Mouse (Mus musculus) ES-E14 (cell line): ENCODE data around the gene Abca4. TPM values are rescaled to one million over a fixed set of nuclear protein-coding genes. Genes with fewer than 3 reads are reported as not detected.

Source experiments
- DNase-seq: peaks from one replicate; pipeline ENCODE4 v3.0.0-alpha.2; 2013; ENCODE audit warnings: low read depth, low spot score
- H3K27ac ChIP-seq: 2 replicates; pipeline ENCODE4 v1.5.1; 2012; ENCODE audit warnings: low read depth, mild to moderate bottlenecking, low read length, moderate library complexity, mixed read lengths; ENCODE audit not compliant: poor library complexity, insufficient read depth, severe bottlenecking
- H3K36me3 ChIP-seq: 2 replicates; pipeline ENCODE4 v1.6.1; 2012; ENCODE audit warnings: mild to moderate bottlenecking, low read length, moderate library complexity, mixed read lengths; ENCODE audit not compliant: control insufficient read depth, poor library complexity, insufficient read depth, severe bottlenecking
- H3K4me1 ChIP-seq, 2 experiments: fragments of 150-350 bp in 1 of 2; sonication (generic) in 1 of 2; 2 replicates each; pipeline ENCODE4 v1.6.1; 2012; ENCODE audit warnings: low read length in 2 of 2, mild to moderate bottlenecking in 1 of 2, mixed read lengths in 1 of 2; ENCODE audit not compliant: control insufficient read depth in 2 of 2, insufficient read depth in 2 of 2, poor library complexity in 1 of 2
- H3K4me3 ChIP-seq, 2 experiments: fragments of 150-350 bp in 1 of 2; sonication (generic) in 1 of 2; 2 replicates each; pipeline ENCODE4 v1.5.1; 2012; ENCODE audit warnings: low read length in 2 of 2, low read depth in 1 of 2, mild to moderate bottlenecking in 1 of 2, mixed read lengths in 1 of 2; ENCODE audit not compliant: insufficient read depth in 1 of 2, poor library complexity in 1 of 2, severe bottlenecking in 1 of 2
- H3K9ac ChIP-seq: 2 replicates; pipeline ENCODE4 v1.6.1; 2012; ENCODE audit warnings: low read depth, mild to moderate bottlenecking, low read length, mixed read lengths; ENCODE audit not compliant: poor library complexity, insufficient read depth, severe bottlenecking
- H3K9me3 ChIP-seq: fragments of 150-350 bp; sonication (generic); 2 replicates; pipeline ENCODE4 v1.6.1; 2012; ENCODE audit warnings: low read depth, mild to moderate bottlenecking, low read length; ENCODE audit not compliant: control insufficient read depth, insufficient read depth
- CHD2 ChIP-seq: IDR thresholded peaks from 2 replicates; pipeline ENCODE4 v1.6.1; 2014; ENCODE audit warnings: mild to moderate bottlenecking, low read depth, low read length, inconsistent platforms
- HCFC1 ChIP-seq: IDR thresholded peaks from 2 replicates; pipeline ENCODE4 v1.6.1; 2012; ENCODE audit warnings: low read length, inconsistent platforms, borderline replicate concordance; ENCODE audit not compliant: insufficient read depth
- MAFK ChIP-seq: IDR thresholded peaks from 2 replicates; pipeline ENCODE4 v1.6.1; 2014; ENCODE audit warnings: mild to moderate bottlenecking, low read depth, low read length, inconsistent platforms; ENCODE audit not compliant: insufficient read depth
- ZC3H11A ChIP-seq: IDR thresholded peaks from 2 replicates; pipeline ENCODE4 v1.6.1; 2012; ENCODE audit warnings: low read depth, mild to moderate bottlenecking, inconsistent platforms, low read length, borderline replicate concordance
- ZNF384 ChIP-seq: IDR thresholded peaks from 2 replicates; pipeline ENCODE4 v1.6.1; 2012; ENCODE audit warnings: low read depth, low read length, inconsistent platforms
- in situ Hi-C, 2 experiments: fragments of 600-800 bp; cut with MboI; formaldehyde crosslinking; loops; one replicate each; pipeline ENCODE4 v1.15.1; 2025; ENCODE audit warnings: low sequenced_read_pairs in 2 of 2, inconsistent platforms in 1 of 2; ENCODE audit not compliant: unreplicated experiment in 2 of 2
- total RNA-seq: library from RNA; depleted of rRNA; stranded (reverse); fragments of 300-350 nt; gene quantifications from 2 replicates; pipeline ENCODE4 v1.2.3, GENCODE M21; 2012

The Abca4 gene
- total RNA-seq, 1 experiment: 2.3 TPM

GRCm38 (mm10) chr3:122047402-122047801 is 3.2 kb downstream of the Abca4 start:
- Histone ChIP-seq H3K27ac (no peak overlapping the region), H3K36me3 (no peaks in the 10 kb centered on the region), H3K4me3 (no peak overlapping the region), H3K9ac (no peak overlapping the region), H3K9me3 (no peaks in the 10 kb centered on the region), H3K4me1 (peaks cover 4 to 28% of the 10 kb centered on the region in 2 experiments; a peak in 3 of 4 replicates)
- in situ Hi-C loops: no loop called here
- DNase-seq: no peak
- TF ChIP-seq ZC3H11A: no peak
- TF ChIP-seq CHD2: no peak
- no peak for TF ChIP-seq HCFC1
- TF ChIP-seq MAFK: no peak
- TF ChIP-seq ZNF384: no peak

DNA sequence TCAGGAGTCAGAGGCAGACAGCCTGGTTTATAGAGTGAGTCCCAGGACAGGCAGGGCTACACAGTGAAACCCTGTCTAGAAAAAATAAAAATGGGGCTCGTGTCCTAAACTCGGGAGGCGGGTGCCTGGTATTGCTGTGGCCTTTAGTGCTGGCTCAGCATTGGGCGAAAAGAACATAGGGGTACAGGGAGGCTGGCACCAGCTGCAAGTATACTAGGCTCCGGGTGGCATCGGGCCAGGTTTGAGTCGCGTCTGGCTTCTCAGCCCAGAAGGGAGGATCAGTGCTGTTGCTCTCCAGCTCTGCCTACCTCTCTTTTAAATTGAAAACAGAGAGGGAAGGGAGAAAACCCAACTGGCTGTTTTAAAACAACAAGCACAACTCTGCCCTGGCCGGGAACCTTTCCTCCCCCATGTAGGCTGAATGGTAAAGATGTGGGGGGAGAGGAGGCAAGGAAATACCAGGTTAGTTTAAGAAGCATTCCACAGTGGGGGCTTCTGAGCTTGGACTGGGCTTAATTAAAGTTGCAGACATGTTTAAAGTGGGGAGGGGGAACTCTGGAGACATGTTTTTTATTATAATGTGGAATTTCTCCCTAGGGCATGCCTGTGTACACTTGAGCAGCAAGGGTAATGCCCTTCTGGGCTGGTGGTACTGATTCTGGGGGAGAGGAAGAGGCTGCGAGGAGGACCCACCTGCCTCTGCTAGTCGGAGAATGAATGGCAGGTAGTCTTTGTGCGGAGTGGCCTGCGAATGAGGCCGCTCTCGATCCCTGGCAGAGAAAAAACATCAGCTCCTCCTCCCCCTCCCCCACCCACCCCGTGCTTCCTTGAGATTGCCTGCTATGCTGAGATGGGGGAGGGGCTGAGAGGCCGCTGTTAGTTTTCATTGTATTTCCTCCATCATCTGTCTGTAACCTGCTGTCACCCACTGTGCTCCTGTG is 3.9 kb downstream of the Abca4 start:
- Histone ChIP-seq H3K36me3 (no peaks in the 10 kb centered on the region), H3K9me3 (no peaks in the 10 kb centered on the region), H3K27ac (peak overlapping the region; percentile 52; the same call in 1 of the 2 replicates), H3K4me3 (peak overlapping the region in 1 of 2 experiments; percentile 16; a peak in 2 of 4 replicates), H3K9ac (peak overlapping the region; percentile 47; the same call in 1 of the 2 replicates), H3K4me1 (peaks cover 4 to 28% of the 10 kb centered on the region in 2 experiments; a peak in 3 of 4 replicates)
- TF ChIP-seq ZC3H11A: no peak
- no peak for TF ChIP-seq ZNF384
- TF ChIP-seq CHD2: no peak
- no peak for TF ChIP-seq HCFC1
- TF ChIP-seq MAFK: no peak
- in situ Hi-C loops: no loop called here
- DNase-seq: peak; percentile 29

DNA sequence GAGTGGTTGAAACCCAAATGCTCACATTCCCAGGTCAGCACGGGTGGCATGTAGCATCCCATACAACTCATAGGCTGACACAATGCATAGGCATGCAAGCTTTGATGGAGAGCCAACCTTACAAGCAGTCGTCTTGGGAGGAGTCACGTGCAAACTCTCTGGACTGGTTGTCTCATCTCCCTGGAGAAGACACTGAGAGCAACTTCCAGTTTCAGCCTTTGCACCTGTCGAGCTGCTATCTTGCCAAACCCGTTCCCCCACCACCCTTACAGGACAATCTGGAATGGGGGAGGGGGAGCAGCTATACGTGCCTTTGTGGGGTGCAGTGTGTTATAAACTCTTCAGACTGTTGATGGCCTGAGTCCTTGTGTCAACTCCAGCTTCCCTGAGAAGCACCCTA is 4.9 kb downstream of the Abca4 start:
- no peaks in the 10 kb centered on the region for H3K9me3 ChIP-seq
- no peak for DNase-seq
- H3K4me3 ChIP-seq: no peak overlapping the region
- TF ChIP-seq HCFC1: no peak
- no peak for TF ChIP-seq ZC3H11A
- TF ChIP-seq MAFK: no peak
- TF ChIP-seq ZNF384: no peak
- no peak for TF ChIP-seq CHD2
- H3K4me1 ChIP-seq: peaks cover 4 to 33% of the 10 kb centered on the region in 2 experiments; a peak in 3 of 4 replicates
- peak overlapping the region; percentile 73; the same call in 1 of the 2 replicates for H3K27ac ChIP-seq
- in situ Hi-C loops: no loop called here
- H3K9ac ChIP-seq: no peak overlapping the region
- H3K36me3 ChIP-seq: no peaks in the 10 kb centered on the region

DNA sequence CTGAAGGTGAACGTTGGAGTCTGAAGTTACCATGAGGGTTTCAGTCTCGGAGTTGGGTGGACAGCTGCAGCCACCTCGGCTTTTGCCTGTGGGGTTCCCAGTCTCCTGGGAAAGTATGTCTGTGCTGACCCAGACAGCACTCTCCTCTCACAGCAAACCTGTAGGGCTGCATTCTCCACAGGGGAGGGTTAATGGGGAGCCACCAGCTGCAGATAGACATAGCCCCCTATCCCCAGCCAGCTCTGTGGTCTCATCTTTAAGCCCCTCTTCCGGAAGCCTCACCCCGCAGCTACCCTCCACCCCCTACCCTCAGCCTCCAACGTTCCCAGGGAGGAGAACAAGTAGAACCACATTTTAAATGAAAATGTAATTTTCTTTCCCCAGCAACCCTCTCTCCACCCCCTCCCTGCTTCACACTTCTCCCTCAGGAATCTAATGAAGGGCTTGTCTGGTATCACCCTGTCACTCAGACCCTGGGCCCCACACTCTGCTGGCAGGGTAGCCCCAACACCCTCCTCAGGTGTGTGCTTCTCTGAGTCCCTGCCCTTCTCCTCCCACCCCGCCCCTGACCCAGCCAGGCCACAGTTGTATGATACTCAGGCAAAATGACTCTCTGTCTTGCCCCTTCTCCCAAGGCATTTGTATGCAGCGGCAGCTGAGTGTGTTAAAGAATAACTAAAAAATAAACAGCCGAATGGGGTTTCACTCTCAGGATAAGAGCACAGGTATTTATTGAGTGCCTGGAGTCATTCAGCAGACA is 14.4 kb downstream of the Abca4 start:
- TF ChIP-seq MAFK (no peak), ZC3H11A (no peak), ZNF384 (no peak), CHD2 (no peak), HCFC1 (no peak)
- in situ Hi-C loops: no loop called here
- H3K4me3 ChIP-seq: no peak overlapping the region
- H3K4me1 ChIP-seq: peaks cover 2 to 15% of the 10 kb centered on the region in 2 experiments; a peak in 2 of 4 replicates
- no peaks in the 10 kb centered on the region for H3K36me3 ChIP-seq
- no peaks in the 10 kb centered on the region for H3K9me3 ChIP-seq
- no peak for DNase-seq
- H3K9ac ChIP-seq: no peak overlapping the region
- H3K27ac ChIP-seq: no peak overlapping the region
